In the genomic region with DNA sequence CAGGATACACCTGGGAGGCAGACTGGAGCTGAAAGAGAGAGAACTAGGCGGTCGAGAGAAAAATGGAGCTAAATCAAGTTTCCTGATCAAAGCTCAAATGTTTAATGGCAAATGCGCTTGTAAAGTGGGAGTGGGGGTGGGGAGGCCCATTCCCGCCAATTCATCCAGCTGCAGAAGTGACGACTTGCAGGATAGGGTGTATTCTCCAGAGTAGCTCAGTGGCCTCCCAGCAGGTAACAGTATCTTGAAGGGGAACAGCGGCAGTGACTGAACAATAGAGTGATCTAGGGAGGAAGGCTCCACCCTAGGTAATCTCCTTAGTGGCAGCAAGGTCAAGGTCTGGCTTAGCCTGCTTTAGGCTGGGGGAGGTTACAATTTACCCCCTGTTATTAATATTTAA, we compare ENCODE assay signal across 1 mouse cellular context. TPM values are rescaled to one million over a fixed set of nuclear protein-coding genes. Genes with fewer than 3 reads are reported as not detected.
"Had no signal": no experiment of that assay in that cellular context is flagged by ENCODE, and none has a peak within 500 bp of the region (broad histone marks: within the 10 kb centered on the region; RNA-seq: fewer than 3 reads in every experiment).

No protein-coding gene starts in this region.

RNA-seq across cellular contexts. Expression of gene Cybb, which starts 12.5 kb away (rescaled TPM):
- polyA plus RNA-seq: myocyte had no signal
